Mouse (Mus musculus): ENCODE measurements around the gene Bcl2a1a.
"Not testable (repeated sequence)": the region's sequence is repeated elsewhere in the genome, so short reads cannot be mapped to it uniquely, and the experiment has no call there.

DNA sequence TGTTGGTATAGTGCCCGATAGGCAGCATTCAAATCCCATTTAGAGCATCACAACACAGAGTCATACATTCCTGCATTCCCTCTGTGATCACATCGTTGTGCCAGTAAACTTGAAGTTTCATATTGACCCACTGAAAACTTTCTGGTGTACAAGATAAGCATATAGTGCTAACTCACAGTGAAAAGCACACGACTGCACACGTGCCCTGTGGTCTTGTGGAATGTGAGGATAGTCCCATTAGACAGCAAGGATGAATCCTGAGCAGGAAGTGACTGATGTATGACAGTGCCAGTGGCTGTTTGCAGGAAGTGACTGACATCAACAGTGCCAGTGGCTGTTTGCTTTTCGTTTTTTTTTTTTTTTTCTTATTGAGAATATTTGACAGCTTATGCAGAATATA lies 40.1 kb upstream of the Bcl2a1a start:
- not testable (repeated sequence) for TF ChIP-seq CTCF (IDR thresholded peaks at IDR 0.05; ENCODE audit: borderline replicate concordance, insufficient read depth, low read length); POLR2A (IDR thresholded peaks at IDR 0.05; ENCODE audit: low read depth, low read length)

Measured in embryonic fibroblast, embryonic 13.5 days (primary cell).